Mouse (Mus musculus) midbrain, embryonic 15.5 days (tissue): Measurements from ENCODE around the gene Tpcn1. TPM values are rescaled to one million over a fixed set of nuclear protein-coding genes. Genes with fewer than 3 reads are reported as not detected.

Experiments
- ATAC-seq: fragments of 200-750 bp; cut with Nextera tagmentation; replicated peaks from 2 replicates; pipeline ENCODE4 v1.8.0; 2017; ENCODE audit warnings: moderate TSS enrichment
- H3K27ac ChIP-seq: fragments of 300-500 bp; sonication (generic); 2 replicates; pipeline ENCODE4 v1.5.1; 2015; ENCODE audit warnings: mild to moderate bottlenecking, inconsistent platforms
- H3K27me3 ChIP-seq: fragments of 300-500 bp; sonication (generic); replicated peaks from 2 replicates; pipeline ENCODE4 v1.6.1; 2015; ENCODE audit warnings: inconsistent platforms
- H3K36me3 ChIP-seq: fragments of 300-500 bp; sonication (generic); replicated peaks from 2 replicates; pipeline ENCODE4 v1.6.1; 2015; ENCODE audit warnings: inconsistent platforms
- H3K4me1 ChIP-seq: fragments of 300-500 bp; sonication (generic); 2 replicates; pipeline ENCODE4 v1.6.1; 2015; ENCODE audit warnings: inconsistent platforms
- H3K4me2 ChIP-seq: fragments of 300-500 bp; sonication (generic); 2 replicates; pipeline ENCODE4 v1.6.1; 2015; ENCODE audit warnings: inconsistent platforms, mild to moderate bottlenecking, moderate library complexity
- H3K4me3 ChIP-seq: fragments of 300-500 bp; sonication (generic); 2 replicates; pipeline ENCODE4 v1.5.1; 2015; ENCODE audit warnings: mild to moderate bottlenecking, inconsistent platforms
- H3K9ac ChIP-seq: fragments of 300-500 bp; sonication (generic); 2 replicates; pipeline ENCODE4 v1.6.1; 2015; ENCODE audit warnings: mild to moderate bottlenecking, inconsistent platforms
- H3K9me3 ChIP-seq: fragments of 300-500 bp; sonication (generic); 2 replicates; pipeline ENCODE4 v1.6.1; 2016; ENCODE audit warnings: inconsistent platforms
- WGBS: fragments of 180-500 bp; shearing (Covaris S2); methylation state at CpG from one replicate; pipeline ENCODE4 v1.1.7; 2015; ENCODE audit warnings: mixed read lengths; 5-methylcytosine and 5-hydroxymethylcytosine counted together
- polyA plus RNA-seq: library from polyadenylated mRNA; unstranded; fragments of >200 nt; fragmentation: Nextera tagmentation; extraction: Ambion mirVana; gene quantifications from 2 replicates; pipeline ENCODE4 v1.2.1, GENCODE M21; 2015

Gene Tpcn1
- 15.8 and 17.7 TPM in 2 replicates for polyA plus RNA-seq

GRCm38 (mm10) chr5:120588569-120589094 is at the start of gene Tpcn1, which contains the start of gene Iqcd:
TSS of gene Tpcn1 (minus strand) at chr5:120588673.
TSS of gene Iqcd (plus strand) at chr5:120589016.
- H3K27me3 ChIP-seq = no peaks in the 10 kb centered on the region
- H3K27ac ChIP-seq = peak within 1 kb of the TSS; percentile 78
- no peaks in the 10 kb centered on the region for H3K36me3 ChIP-seq
- peaks cover 26% of the 10 kb centered on the region for H3K4me1 ChIP-seq
- WGBS = under 1% methylated on average over 35 of the region's 35 CpGs
- no peaks in the 10 kb centered on the region for H3K9me3 ChIP-seq
- H3K9ac ChIP-seq = peak within 1 kb of the TSS; percentile 88
- peak; percentile 98 for ATAC-seq
- H3K4me3 ChIP-seq = peak within 1 kb of the TSS; percentile 73
- H3K4me2 ChIP-seq = peak within 1 kb of the TSS; percentile 96

GRCm38 (mm10) chr5:120635633-120636032 is 47.2 kb upstream of the Tpcn1 start:
- Histone ChIP-seq H3K4me1 (peaks cover 5% of the 10 kb centered on the region), H3K9ac (no peak overlapping the region), H3K4me3 (no peak overlapping the region), H3K4me2 (no peak overlapping the region), H3K9me3 (no peaks in the 10 kb centered on the region), H3K27ac (no peak overlapping the region), H3K36me3 (no peaks in the 10 kb centered on the region), H3K27me3 (0 out of 2 replicates have a peak, but pooled peaks cover under 1% of the 10 kb centered on the region)
- WGBS = 85% methylated on average over 5 of the region's 5 CpGs
- ATAC-seq = no peak

GRCm38 (mm10) chr5:120634860-120635259 is 46.4 kb upstream of the Tpcn1 start:
- Histone ChIP-seq H3K36me3 (no peaks in the 10 kb centered on the region), H3K27ac (no peak overlapping the region), H3K4me2 (no peak overlapping the region), H3K9me3 (no peaks in the 10 kb centered on the region), H3K9ac (no peak overlapping the region), H3K4me1 (peaks cover 5% of the 10 kb centered on the region), H3K27me3 (peaks cover 8% of the 10 kb centered on the region), H3K4me3 (no peak overlapping the region)
- 56% methylated on average over 5 of the region's 5 CpGs for WGBS
- no peak for ATAC-seq

GRCm38 (mm10) chr5:120634131-120634530 is 45.7 kb upstream of the Tpcn1 start, which contains the start of gene Cfap73:
TSS of gene Cfap73 (minus strand) at chr5:120634235.
- Histone ChIP-seq H3K4me3 (no peak within 1 kb of the TSS), H3K27me3 (peaks cover 8% of the 10 kb centered on the region), H3K9me3 (no peaks in the 10 kb centered on the region), H3K27ac (no peak within 1 kb of the TSS), H3K36me3 (no peaks in the 10 kb centered on the region), H3K4me1 (peaks cover 5% of the 10 kb centered on the region), H3K9ac (no peak within 1 kb of the TSS), H3K4me2 (no peak within 1 kb of the TSS)
- 58% methylated on average over 9 of the region's 9 CpGs for WGBS
- no peak for ATAC-seq

GRCm38 (mm10) chr5:120631892-120632291 is 43.4 kb upstream of the Tpcn1 start:
- no peak overlapping the region for H3K9ac ChIP-seq
- no peak overlapping the region for H3K4me2 ChIP-seq
- H3K27me3 ChIP-seq = peaks cover 8% of the 10 kb centered on the region
- no peak overlapping the region for H3K4me3 ChIP-seq
- H3K27ac ChIP-seq = no peak overlapping the region
- ATAC-seq = no peak
- no peaks in the 10 kb centered on the region for H3K9me3 ChIP-seq
- H3K4me1 ChIP-seq = peaks cover 5% of the 10 kb centered on the region
- 0 out of 2 replicates have a peak, but pooled peaks cover 8% of the 10 kb centered on the region for H3K36me3 ChIP-seq
- WGBS = 93% methylated on average over 5 of the region's 5 CpGs

GRCm38 (mm10) chr5:120631128-120631527 is 42.7 kb upstream of the Tpcn1 start:
- Histone ChIP-seq H3K4me1 (peaks cover 5% of the 10 kb centered on the region), H3K27ac (no peak overlapping the region), H3K36me3 (0 out of 2 replicates have a peak, but pooled peaks cover 8% of the 10 kb centered on the region), H3K4me2 (peak overlapping the region; percentile 47), H3K27me3 (peaks cover 8% of the 10 kb centered on the region), H3K9ac (peak overlapping the region; percentile 22; the same call in 1 of the 2 replicates), H3K4me3 (0 out of 2 replicates have a peak overlapping the region, but pooled peaks have one; percentile 2), H3K9me3 (no peaks in the 10 kb centered on the region)
- WGBS = 6% methylated on average over 29 of the region's 29 CpGs
- no peak for ATAC-seq

- no peak overlapping the region for H3K4me2 ChIP-seq
- ATAC-seq = no peak
- H3K4me1 ChIP-seq = peaks cover 5% of the 10 kb centered on the region
- 58% methylated on average over 7 of the region's 7 CpGs for WGBS
- no peaks in the 10 kb centered on the region for H3K9me3 ChIP-seq
- H3K9ac ChIP-seq = no peak overlapping the region
- H3K4me3 ChIP-seq = no peak overlapping the region
- H3K36me3 ChIP-seq = 0 out of 2 replicates have a peak, but pooled peaks cover 19% of the 10 kb centered on the region
- no peak overlapping the region for H3K27ac ChIP-seq
- H3K27me3 ChIP-seq = peaks cover 8% of the 10 kb centered on the region
These were observed 40.2 kb upstream of the Tpcn1 start for GRCm38 (mm10) chr5:120628624-120629023.

- Histone ChIP-seq H3K9me3 (no peaks in the 10 kb centered on the region), H3K4me1 (peaks cover 5% of the 10 kb centered on the region), H3K36me3 (0 out of 2 replicates have a peak, but pooled peaks cover 19% of the 10 kb centered on the region), H3K4me2 (no peak overlapping the region), H3K27ac (no peak overlapping the region), H3K4me3 (no peak overlapping the region), H3K9ac (no peak overlapping the region), H3K27me3 (peaks cover 8% of the 10 kb centered on the region)
- WGBS = 78% methylated on average over 15 of the region's 15 CpGs
- ATAC-seq = no peak
These were observed 39.2 kb upstream of the Tpcn1 start for GRCm38 (mm10) chr5:120627515-120628300.

GRCm38 (mm10) chr5:120626399-120626798 is 37.9 kb upstream of the Tpcn1 start:
- WGBS = 34% methylated on average over 19 of the region's 19 CpGs
- ATAC-seq = no peak
- H3K9ac ChIP-seq = no peak overlapping the region

GRCm38 (mm10) chr5:120624427-120624826 is 36.0 kb upstream of the Tpcn1 start:
- H3K4me1 ChIP-seq = no peaks in the 10 kb centered on the region
- no peak overlapping the region for H3K4me2 ChIP-seq
- H3K9ac ChIP-seq = no peak overlapping the region
- no peak for ATAC-seq
- no peaks in the 10 kb centered on the region for H3K27me3 ChIP-seq
- peaks cover 25% of the 10 kb centered on the region for H3K36me3 ChIP-seq
- WGBS = 86% methylated on average over 10 of the region's 10 CpGs
- H3K4me3 ChIP-seq = no peak overlapping the region
- H3K27ac ChIP-seq = no peak overlapping the region
- H3K9me3 ChIP-seq = no peaks in the 10 kb centered on the region

More at GRCm38 (mm10) chr5:120626399-120626798, 37.9 kb upstream of the Tpcn1 start:
- Histone ChIP-seq H3K4me1 (peaks cover 5% of the 10 kb centered on the region), H3K27ac (no peak overlapping the region), H3K4me2 (no peak overlapping the region), H3K4me3 (no peak overlapping the region), H3K9me3 (no peaks in the 10 kb centered on the region), H3K27me3 (peaks cover 8% of the 10 kb centered on the region), H3K36me3 (peaks cover 19% of the 10 kb centered on the region; the same call in 1 of the 2 replicates)

GRCm38 (mm10) chr5:120622198-120622851 is 33.9 kb upstream of the Tpcn1 start:
- Histone ChIP-seq H3K9me3 (no peaks in the 10 kb centered on the region), H3K4me1 (no peaks in the 10 kb centered on the region), H3K27ac (no peak overlapping the region), H3K9ac (no peak overlapping the region), H3K4me3 (no peak overlapping the region), H3K4me2 (no peak overlapping the region), H3K27me3 (no peaks in the 10 kb centered on the region), H3K36me3 (peaks cover 31% of the 10 kb centered on the region)
- WGBS = 71% methylated on average over 5 of the region's 5 CpGs
- ATAC-seq = no peak

- peaks cover 29% of the 10 kb centered on the region for H3K36me3 ChIP-seq
- no peak overlapping the region for H3K4me2 ChIP-seq
- no peaks in the 10 kb centered on the region for H3K9me3 ChIP-seq
- H3K27me3 ChIP-seq = no peaks in the 10 kb centered on the region
- no peak overlapping the region for H3K9ac ChIP-seq
- WGBS = 90% methylated on average over 10 of the region's 10 CpGs
- no peak overlapping the region for H3K27ac ChIP-seq
- H3K4me1 ChIP-seq = no peaks in the 10 kb centered on the region
- no peak for ATAC-seq
- no peak overlapping the region for H3K4me3 ChIP-seq
These were observed 33.3 kb upstream of the Tpcn1 start for GRCm38 (mm10) chr5:120621846-120622197.
